Mouse (Mus musculus): ENCODE measurements around the gene Zbed4. TPM values are rescaled to one million over a fixed set of nuclear protein-coding genes. Genes with fewer than 3 reads are reported as not detected.
A peak's percentile ranks its signal among the peaks of the same experiment; 100 is the strongest.

Gene Zbed4
- total and polyA plus RNA-seq, 2 experiments, result 1.8 to 2.8 TPM

DNA sequence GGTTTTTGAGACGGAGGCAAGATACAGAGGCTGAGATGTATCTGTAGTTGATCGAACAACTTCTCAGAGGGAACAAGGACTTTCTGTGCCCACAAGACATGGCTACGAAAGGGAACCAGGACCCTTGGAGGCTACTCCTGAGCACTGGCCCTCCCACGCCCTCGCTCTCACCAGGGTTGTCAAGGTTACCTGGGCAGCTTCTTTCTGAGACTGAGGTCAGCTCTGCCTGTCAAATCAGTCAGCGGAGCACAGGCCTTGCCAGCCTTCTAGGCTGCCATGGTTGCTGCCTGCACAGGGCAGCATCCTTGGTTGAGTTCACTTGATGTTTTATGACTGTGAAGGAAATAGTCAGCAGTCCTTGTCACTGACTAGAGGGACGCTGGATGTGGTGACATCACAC, 71.1 kb downstream of the Zbed4 start:
- Histone ChIP-seq H3K4me1 (ENCODE audit: control insufficient read depth, insufficient read depth, low read length) (peaks cover 28% of the 10 kb centered on the region), H3K27me3 (ENCODE audit: control insufficient read depth, insufficient read depth, low read length) (no peaks in the 10 kb centered on the region), H3K36me3 (ENCODE audit: control insufficient read depth, insufficient read depth, low read length) (peaks cover 19% of the 10 kb centered on the region; the same call in 1 of the 2 replicates), H3K27ac (replicated peaks; ENCODE audit: insufficient read depth, low read depth, low read length) (no peak overlapping the region), H3K79me2 (ENCODE audit: control insufficient read depth, insufficient read depth, low read length) (peaks cover 10% of the 10 kb centered on the region), H3K9ac (ENCODE audit: low read depth, low read length) (no peak overlapping the region), H3K4me3 (ENCODE audit: insufficient read depth, low read depth, low read length) (no peak overlapping the region)
- TF ChIP-seq CTCF (IDR thresholded peaks at IDR 0.05; ENCODE audit: low read depth, low read length), result no peak
- no peak for TF ChIP-seq POLR2A (IDR thresholded peaks at IDR 0.05; ENCODE audit: extremely low read depth, insufficient read depth, low read length)
- DNase-seq (ENCODE audit: extremely low read depth, low read depth, low spot score), result no peak
- WGBS, result 88% methylated on average over 7 of the region's 7 CpGs

DNA sequence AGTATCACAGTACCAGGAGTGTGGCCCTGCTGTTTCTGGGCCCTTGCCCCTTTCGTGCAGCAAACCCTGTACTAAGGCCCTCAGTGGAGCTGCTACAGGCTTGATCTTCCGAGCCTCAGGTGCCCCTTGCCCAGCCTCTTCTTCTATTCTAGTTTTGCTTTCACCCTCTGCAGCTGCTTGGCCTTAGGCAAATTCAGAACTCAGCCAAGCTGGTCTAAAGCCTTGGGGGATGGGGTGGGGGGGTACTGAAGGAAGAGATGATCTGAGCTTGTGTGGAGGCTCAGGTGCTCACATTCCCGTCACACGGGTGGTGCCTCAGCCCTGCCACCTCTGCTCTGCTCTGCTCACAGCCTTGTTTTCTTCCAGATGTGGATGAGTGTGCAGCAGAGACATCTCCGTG, 71.9 kb downstream of the Zbed4 start:
- H3K79me2 ChIP-seq (ENCODE audit: control insufficient read depth, insufficient read depth, low read length), result peaks cover 10% of the 10 kb centered on the region
- no peaks in the 10 kb centered on the region for H3K27me3 ChIP-seq (ENCODE audit: control insufficient read depth, insufficient read depth, low read length)
- peaks cover 19% of the 10 kb centered on the region; the same call in 1 of the 2 replicates for H3K36me3 ChIP-seq (ENCODE audit: control insufficient read depth, insufficient read depth, low read length)
- H3K9ac ChIP-seq (ENCODE audit: low read depth, low read length), result no peak overlapping the region
- WGBS, result 94% methylated on average over 5 of the region's 5 CpGs
- H3K4me3 ChIP-seq (ENCODE audit: insufficient read depth, low read depth, low read length), result no peak overlapping the region
- H3K27ac ChIP-seq (replicated peaks; ENCODE audit: insufficient read depth, low read depth, low read length), result no peak overlapping the region
- H3K4me1 ChIP-seq (ENCODE audit: control insufficient read depth, insufficient read depth, low read length), result peaks cover 29% of the 10 kb centered on the region
- DNase-seq (ENCODE audit: extremely low read depth, low read depth, low spot score), result no peak
- TF ChIP-seq CTCF (IDR thresholded peaks at IDR 0.05; ENCODE audit: low read depth, low read length) (no peak), POLR2A (IDR thresholded peaks at IDR 0.05; ENCODE audit: extremely low read depth, insufficient read depth, low read length) (no peak)

DNA sequence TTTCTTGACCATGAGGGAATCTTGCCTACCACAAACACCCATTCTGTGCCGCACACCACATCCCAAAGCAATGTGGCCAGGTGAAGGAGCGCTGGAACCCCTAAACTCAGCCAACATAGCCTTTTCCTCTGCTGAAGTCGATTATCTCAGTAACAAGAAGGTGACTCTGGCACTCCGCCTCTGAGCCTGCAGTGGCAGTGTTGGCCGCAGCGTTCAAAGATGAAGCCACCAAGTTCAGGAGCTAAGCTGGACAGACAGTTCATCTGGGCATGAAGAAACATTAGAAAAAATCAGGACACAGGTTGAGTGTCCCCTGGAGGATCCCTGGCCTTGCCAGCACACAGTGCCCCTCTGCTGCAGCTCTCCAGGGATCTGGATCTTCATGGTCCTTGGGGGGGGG, 76.0 kb downstream of the Zbed4 start:
- H3K36me3 ChIP-seq (ENCODE audit: control insufficient read depth, insufficient read depth, low read length), result peaks cover 13% of the 10 kb centered on the region; the same call in 1 of the 2 replicates
- no peaks in the 10 kb centered on the region for H3K27me3 ChIP-seq (ENCODE audit: control insufficient read depth, insufficient read depth, low read length)
- H3K27ac ChIP-seq (replicated peaks; ENCODE audit: insufficient read depth, low read depth, low read length), result peak overlapping the region; percentile 87
- H3K4me3 ChIP-seq (ENCODE audit: insufficient read depth, low read depth, low read length), result no peak overlapping the region
- DNase-seq (ENCODE audit: extremely low read depth, low read depth, low spot score), result no peak
- H3K4me1 ChIP-seq (ENCODE audit: control insufficient read depth, insufficient read depth, low read length), result peaks cover 44% of the 10 kb centered on the region
- peak; percentile 14; the same call in 1 of the 2 replicates for TF ChIP-seq CTCF (IDR thresholded peaks at IDR 0.05; ENCODE audit: low read depth, low read length)
- TF ChIP-seq POLR2A (IDR thresholded peaks at IDR 0.05; ENCODE audit: extremely low read depth, insufficient read depth, low read length), result no peak
- H3K79me2 ChIP-seq (ENCODE audit: control insufficient read depth, insufficient read depth, low read length), result no peaks in the 10 kb centered on the region
- H3K9ac ChIP-seq (ENCODE audit: low read depth, low read length), result peak overlapping the region; percentile 46
- WGBS, result 38% methylated on average over 6 of the region's 6 CpGs

DNA sequence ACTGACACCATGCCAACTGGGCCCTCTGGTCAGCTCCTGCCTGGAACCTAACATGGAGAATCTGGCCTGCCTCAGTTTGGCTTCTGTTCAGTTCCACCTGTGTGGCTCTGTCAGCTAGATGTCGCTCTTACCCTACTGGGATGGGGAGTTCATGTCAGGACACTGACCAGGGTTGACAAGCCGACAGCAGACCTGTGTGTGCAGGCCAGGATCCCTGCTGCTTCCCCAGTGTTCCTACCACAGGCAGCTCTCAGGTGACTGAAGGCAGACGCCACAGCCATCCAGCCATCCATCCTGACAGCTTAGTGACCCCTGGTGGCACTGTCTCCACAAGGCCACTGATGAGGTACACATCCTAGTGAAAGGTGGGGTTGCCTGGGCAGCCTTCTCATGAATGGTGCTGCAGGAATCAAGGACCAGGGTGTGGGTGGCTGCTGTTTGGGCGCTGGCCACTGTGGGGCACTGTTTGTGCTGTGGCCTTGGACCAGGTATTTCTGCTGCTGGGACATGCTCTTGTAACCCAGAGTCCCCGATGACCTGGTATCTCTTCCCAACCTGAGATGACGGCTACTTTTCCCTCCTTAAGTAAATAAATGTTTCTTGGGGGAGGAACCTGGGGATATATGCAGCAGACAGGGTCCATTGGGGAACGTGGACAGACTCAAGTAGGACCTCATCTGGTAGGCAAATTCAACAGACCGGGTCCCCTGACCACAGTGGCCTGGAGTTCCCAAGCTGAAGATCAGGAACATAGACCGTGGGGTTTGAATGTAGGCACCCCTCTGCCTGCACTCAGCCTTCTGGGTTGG, 76.7 kb downstream of the Zbed4 start:
- Histone ChIP-seq H3K36me3 (ENCODE audit: control insufficient read depth, insufficient read depth, low read length) (peaks cover 12% of the 10 kb centered on the region; the same call in 1 of the 2 replicates), H3K27ac (replicated peaks; ENCODE audit: insufficient read depth, low read depth, low read length) (peak overlapping the region; percentile 87), H3K4me1 (ENCODE audit: control insufficient read depth, insufficient read depth, low read length) (peaks cover 47% of the 10 kb centered on the region), H3K9ac (ENCODE audit: low read depth, low read length) (peak overlapping the region; percentile 59), H3K79me2 (ENCODE audit: control insufficient read depth, insufficient read depth, low read length) (no peaks in the 10 kb centered on the region), H3K4me3 (ENCODE audit: insufficient read depth, low read depth, low read length) (0 out of 2 replicates have a peak overlapping the region, but pooled peaks have one; percentile 0), H3K27me3 (ENCODE audit: control insufficient read depth, insufficient read depth, low read length) (no peaks in the 10 kb centered on the region)
- DNase-seq (ENCODE audit: extremely low read depth, low read depth, low spot score), result peak; percentile 99
- WGBS, result 15% methylated on average over 9 of the region's 9 CpGs
- TF ChIP-seq POLR2A (IDR thresholded peaks at IDR 0.05; ENCODE audit: extremely low read depth, insufficient read depth, low read length) (no peak), CTCF (IDR thresholded peaks at IDR 0.05; ENCODE audit: low read depth, low read length) (peak; percentile 89)

DNA sequence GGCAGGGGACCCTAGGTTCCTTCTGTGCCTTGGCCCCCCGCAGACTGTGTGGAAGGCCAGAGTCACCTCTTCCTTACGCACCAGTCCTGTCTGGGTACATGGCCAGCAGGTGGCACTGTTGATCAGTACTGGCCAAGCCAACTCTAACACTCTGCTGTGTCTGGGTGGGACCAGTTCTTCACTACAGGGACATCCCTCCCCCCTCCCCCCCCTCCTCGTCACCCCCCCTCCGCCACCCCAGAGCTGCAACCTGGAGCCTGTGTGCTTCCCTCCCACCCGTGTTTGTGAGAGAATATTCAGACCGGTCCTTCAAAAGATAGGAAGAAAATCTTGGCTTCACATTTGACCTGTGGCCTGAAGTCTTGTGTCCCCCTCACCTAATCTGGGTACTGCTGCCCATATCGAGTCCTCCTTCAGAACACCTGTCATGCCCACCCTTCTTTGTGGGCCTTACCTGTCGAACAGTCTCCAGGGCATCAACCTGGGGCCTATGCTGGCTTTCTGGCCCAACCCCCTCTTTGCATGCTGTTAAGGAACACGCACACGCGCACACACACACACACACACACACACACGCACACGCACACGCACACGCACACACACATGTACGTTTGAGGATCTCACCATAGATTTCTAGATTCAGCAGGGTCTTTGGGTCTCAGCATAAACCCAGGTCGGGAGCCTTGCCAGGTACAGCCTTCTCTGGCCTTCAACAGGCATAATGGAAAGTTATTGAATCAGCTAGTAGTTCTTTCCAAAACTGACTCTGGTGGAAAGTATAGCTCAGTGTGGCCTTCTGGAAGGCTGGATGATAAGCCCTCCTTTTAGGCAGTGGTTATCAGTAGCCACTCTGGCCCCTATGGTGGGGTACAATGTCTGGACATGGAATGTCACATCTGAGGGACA, 77.6 kb downstream of the Zbed4 start:
- Histone ChIP-seq H3K4me3 (ENCODE audit: insufficient read depth, low read depth, low read length) (peak overlapping the region; percentile 0; the same call in 1 of the 2 replicates), H3K27ac (replicated peaks; ENCODE audit: insufficient read depth, low read depth, low read length) (peak overlapping the region; percentile 73), H3K9ac (ENCODE audit: low read depth, low read length) (peak overlapping the region; percentile 59), H3K79me2 (ENCODE audit: control insufficient read depth, insufficient read depth, low read length) (no peaks in the 10 kb centered on the region), H3K36me3 (ENCODE audit: control insufficient read depth, insufficient read depth, low read length) (peaks cover 7% of the 10 kb centered on the region; the same call in 1 of the 2 replicates), H3K27me3 (ENCODE audit: control insufficient read depth, insufficient read depth, low read length) (no peaks in the 10 kb centered on the region), H3K4me1 (ENCODE audit: control insufficient read depth, insufficient read depth, low read length) (peaks cover 47% of the 10 kb centered on the region)
- DNase-seq (ENCODE audit: extremely low read depth, low read depth, low spot score), result peak; percentile 69
- TF ChIP-seq CTCF (IDR thresholded peaks at IDR 0.05; ENCODE audit: low read depth, low read length), result peak; percentile 98
- TF ChIP-seq POLR2A (IDR thresholded peaks at IDR 0.05; ENCODE audit: extremely low read depth, insufficient read depth, low read length), result no peak
- 45% methylated on average over 17 of the region's 17 CpGs for WGBS
